Mouse (Mus musculus): ENCODE data around the gene Nes.

DNA sequence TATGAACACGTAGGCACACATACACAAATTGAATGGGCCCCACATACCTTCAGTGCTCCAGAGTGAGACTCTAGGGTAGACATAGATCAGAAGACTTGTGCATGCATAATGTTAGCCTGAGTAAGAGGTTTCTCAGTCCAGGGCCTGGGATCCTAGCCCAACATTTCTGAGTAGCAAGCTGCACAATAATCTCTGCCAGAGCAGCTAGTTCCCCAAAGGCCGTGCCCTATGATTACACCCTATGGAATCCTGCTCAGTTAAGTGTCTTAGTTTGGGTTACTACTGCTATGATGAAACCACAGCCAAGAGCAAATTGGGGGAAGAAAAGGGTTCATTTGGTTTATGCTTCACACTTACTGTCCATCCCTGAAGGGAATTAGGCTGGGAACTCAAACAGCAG lies 28.4 kb upstream of the Nes start:
- no peak for TF ChIP-seq CTCF (IDR thresholded peaks at IDR 0.05; ENCODE audit: insufficient read depth, low read length)
- TF ChIP-seq POLR2A (IDR thresholded peaks at IDR 0.05; ENCODE audit: borderline replicate concordance, extremely low read depth, low read depth, low read length): no peak
